Mouse (Mus musculus) bone marrow, adult 2 months (tissue): ENCODE data around the gene Tmtc1.

Experiments used
- CTCF ChIP-seq: fragments of 200-500 bp; IDR thresholded peaks from 2 replicates; pipeline ENCODE4 v1.5.1; 2011; ENCODE audit warnings: low read length, control low read depth; ENCODE audit not compliant: control insufficient read depth, insufficient read depth
- POLR2A ChIP-seq: fragments of 200-500 bp; IDR thresholded peaks from 2 replicates; pipeline ENCODE4 v1.6.1; 2011; ENCODE audit warnings: low read depth, mild to moderate bottlenecking, control low read depth, low read length, borderline replicate concordance; ENCODE audit not compliant: control insufficient read depth

GRCm38 (mm10) chr6:148216752-148217151 lies 227.4 kb downstream of the Tmtc1 start:
- TF ChIP-seq CTCF: no peak
- no peak for TF ChIP-seq POLR2A
